Mouse (Mus musculus): ENCODE data around the gene Stk10.

DNA sequence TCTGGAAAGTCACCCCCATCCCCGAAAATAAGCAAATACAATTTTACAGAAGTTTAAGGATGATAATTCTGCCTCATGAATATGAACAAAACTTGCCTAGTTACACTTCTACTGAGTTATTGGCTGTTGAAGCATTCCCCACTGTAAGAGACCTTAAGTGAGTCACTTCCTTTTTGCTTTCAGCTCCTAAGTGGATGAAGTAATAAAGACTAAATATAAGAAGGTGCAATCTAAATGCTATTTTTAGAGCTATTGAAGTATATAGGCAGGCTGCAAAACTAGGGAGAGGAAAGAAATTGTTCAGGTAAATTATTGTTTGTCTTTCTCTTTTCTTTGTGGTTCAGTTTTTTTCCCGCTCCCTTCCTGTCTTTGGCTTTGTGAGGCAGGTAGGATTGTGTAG lies 114.2 kb downstream of the Stk10 start:
- TF ChIP-seq CTCF (conservative IDR thresholded peaks at IDR 0.05; ENCODE audit: insufficient read depth, insufficient read length, low read depth, low read length) (no peak), POLR2A (IDR thresholded peaks at IDR 0.05; ENCODE audit: low read depth, low read length) (no peak)
